Mouse (Mus musculus) neural tube, embryonic 11.5 days (tissue): ENCODE data around the gene Laptm5. TPM values are rescaled to one million over a fixed set of nuclear protein-coding genes. Genes with fewer than 3 reads are reported as not detected.

ENCODE experiments used
- ATAC-seq: fragments of 200-750 bp; cut with Nextera tagmentation; 2 replicates; pipeline ENCODE4 v1.8.0; 2017; ENCODE audit warnings: moderate number of reproducible peaks, mild to moderate bottlenecking, moderate TSS enrichment, moderate library complexity; ENCODE audit not compliant: insufficient read depth, low FRiP score, low TSS enrichment
- DNase-seq: peaks from one replicate; pipeline ENCODE4 v3.0.0-alpha.2; 2015; ENCODE audit warnings: low spot score
- H3K27ac ChIP-seq: fragments of 300-500 bp; sonication (generic); 2 replicates; pipeline ENCODE4 v1.5.1; 2014; ENCODE audit warnings: low read depth, mild to moderate bottlenecking, low read length
- H3K27me3 ChIP-seq: fragments of 300-500 bp; sonication (generic); 2 replicates; pipeline ENCODE4 v1.6.1; 2014; ENCODE audit warnings: mild to moderate bottlenecking, low read length, mixed read lengths; ENCODE audit not compliant: control insufficient read depth, insufficient read depth
- H3K36me3 ChIP-seq: fragments of 300-500 bp; sonication (generic); 2 replicates; pipeline ENCODE4 v1.6.1; 2014; ENCODE audit warnings: mild to moderate bottlenecking, low read length, moderate library complexity, mixed read lengths; ENCODE audit not compliant: control insufficient read depth, insufficient read depth
- H3K4me1 ChIP-seq: fragments of 300-500 bp; sonication (generic); 2 replicates; pipeline ENCODE4 v1.6.1; 2014; ENCODE audit warnings: low read length, mixed read lengths; ENCODE audit not compliant: control insufficient read depth, insufficient read depth
- H3K4me2 ChIP-seq: fragments of 300-500 bp; sonication (generic); 2 replicates; pipeline ENCODE4 v1.6.1; 2014; ENCODE audit warnings: low read depth, mild to moderate bottlenecking, moderate library complexity
- H3K4me3 ChIP-seq: fragments of 300-500 bp; sonication (generic); 2 replicates; pipeline ENCODE4 v1.5.1; 2014; ENCODE audit warnings: low read depth, low read length
- H3K9ac ChIP-seq: fragments of 300-500 bp; sonication (generic); 2 replicates; pipeline ENCODE4 v1.6.1; 2014; ENCODE audit warnings: mild to moderate bottlenecking, low read length
- H3K9me3 ChIP-seq: fragments of 300-500 bp; sonication (generic); 2 replicates; pipeline ENCODE4 v1.6.1; 2016; ENCODE audit warnings: low read length; ENCODE audit not compliant: control insufficient read depth
- WGBS: fragments of 180-500 bp; shearing (Covaris S2); extraction: QIAGEN DNeasy Blood & Tissue Kit; methylation state at CpG from one replicate; pipeline ENCODE4 v1.1.7; 2014; 5-methylcytosine and 5-hydroxymethylcytosine counted together
- polyA plus RNA-seq: library from polyadenylated mRNA; unstranded; fragments of >200 nt; fragmentation: Nextera tagmentation; extraction: Ambion mirVana; gene quantifications from 2 replicates; pipeline ENCODE4 v1.2.1, GENCODE M21; 2014

Laptm5 gene
- polyA plus RNA-seq, 1 experiment from 2014 or later: 24.8 TPM

GRCm38 (mm10) chr4:130905882-130906281 lies 7.0 kb upstream of the Laptm5 start:
- Histone ChIP-seq H3K27ac (no peak overlapping the region), H3K4me3 (no peak overlapping the region), H3K36me3 (no peaks in the 10 kb centered on the region), H3K27me3 (no peaks in the 10 kb centered on the region), H3K9me3 (no peaks in the 10 kb centered on the region), H3K9ac (no peak overlapping the region), H3K4me2 (no peak overlapping the region), H3K4me1 (peaks cover 8% of the 10 kb centered on the region; the same call in 1 of the 2 replicates)
- DNase-seq: no peak
- ATAC-seq: no peak
- WGBS: 77% methylated on average over 6 of the region's 6 CpGs

- H3K9ac ChIP-seq: no peak overlapping the region
- WGBS: 28% methylated on average over 8 of the region's 8 CpGs
- no peak for ATAC-seq
Observed at GRCm38 (mm10) chr4:130906296-130906695, 6.6 kb upstream of the Laptm5 start.

GRCm38 (mm10) chr4:130907200-130908069 lies 5.5 kb upstream of the Laptm5 start:
- Histone ChIP-seq H3K36me3 (no peaks in the 10 kb centered on the region), H3K4me3 (no peak overlapping the region), H3K27ac (no peak overlapping the region), H3K4me2 (no peak overlapping the region), H3K9ac (no peak overlapping the region), H3K9me3 (no peaks in the 10 kb centered on the region), H3K27me3 (no peaks in the 10 kb centered on the region), H3K4me1 (peaks cover 8% of the 10 kb centered on the region; the same call in 1 of the 2 replicates)
- 89% methylated on average over 19 of the region's 19 CpGs for WGBS
- DNase-seq (no peak), ATAC-seq (no peak)

More at GRCm38 (mm10) chr4:130906296-130906695, 6.6 kb upstream of the Laptm5 start:
- Histone ChIP-seq H3K4me3 (no peak overlapping the region), H3K36me3 (no peaks in the 10 kb centered on the region), H3K27me3 (no peaks in the 10 kb centered on the region), H3K4me2 (no peak overlapping the region), H3K27ac (no peak overlapping the region), H3K9me3 (no peaks in the 10 kb centered on the region), H3K4me1 (peaks cover 8% of the 10 kb centered on the region; the same call in 1 of the 2 replicates)
- DNase-seq: no peak

- Histone ChIP-seq H3K9me3 (no peaks in the 10 kb centered on the region), H3K4me2 (no peak overlapping the region), H3K36me3 (no peaks in the 10 kb centered on the region), H3K4me1 (peaks cover 8% of the 10 kb centered on the region; the same call in 1 of the 2 replicates), H3K27ac (no peak overlapping the region), H3K9ac (no peak overlapping the region), H3K4me3 (no peak overlapping the region), H3K27me3 (no peaks in the 10 kb centered on the region)
- 92% methylated on average over 10 of the region's 10 CpGs for WGBS
- no peak for ATAC-seq
- no peak for DNase-seq
Observed at GRCm38 (mm10) chr4:130908133-130908532, 4.8 kb upstream of the Laptm5 start.

- H3K9ac ChIP-seq: no peak overlapping the region
- peaks cover 7% of the 10 kb centered on the region; the same call in 1 of the 2 replicates for H3K4me1 ChIP-seq
- 57% methylated on average over 17 of the region's 17 CpGs for WGBS
- H3K27me3 ChIP-seq: no peaks in the 10 kb centered on the region
- no peak overlapping the region for H3K4me2 ChIP-seq
- no peaks in the 10 kb centered on the region for H3K9me3 ChIP-seq
- H3K36me3 ChIP-seq: no peaks in the 10 kb centered on the region
- DNase-seq (no peak), ATAC-seq (no peak)
- H3K27ac ChIP-seq: no peak overlapping the region
- H3K4me3 ChIP-seq: no peak overlapping the region
Observed at GRCm38 (mm10) chr4:130909167-130909874, 3.6 kb upstream of the Laptm5 start.

GRCm38 (mm10) chr4:130910666-130911065 lies 2.3 kb upstream of the Laptm5 start:
- no peak overlapping the region for H3K4me3 ChIP-seq
- H3K4me1 ChIP-seq: 0 out of 2 replicates have a peak, but pooled peaks cover 2% of the 10 kb centered on the region
- 55% methylated on average over 7 of the region's 7 CpGs for WGBS
- H3K27me3 ChIP-seq: no peaks in the 10 kb centered on the region
- no peak for ATAC-seq
- H3K4me2 ChIP-seq: no peak overlapping the region
- H3K36me3 ChIP-seq: no peaks in the 10 kb centered on the region
- no peak overlapping the region for H3K27ac ChIP-seq
- no peak overlapping the region for H3K9ac ChIP-seq
- H3K9me3 ChIP-seq: no peaks in the 10 kb centered on the region
- DNase-seq: no peak

GRCm38 (mm10) chr4:130912626-130913025 lies 299 bp upstream of the Laptm5 start:
- no peak for DNase-seq
- Histone ChIP-seq H3K9me3 (no peaks in the 10 kb centered on the region), H3K4me2 (no peak overlapping the region), H3K4me1 (no peaks in the 10 kb centered on the region), H3K27ac (no peak overlapping the region), H3K9ac (no peak overlapping the region), H3K27me3 (no peaks in the 10 kb centered on the region), H3K4me3 (no peak overlapping the region), H3K36me3 (no peaks in the 10 kb centered on the region)
- 83% methylated on average over 3 of the region's 3 CpGs for WGBS
- ATAC-seq: no peak

GRCm38 (mm10) chr4:130913511-130913910 lies 586 bp downstream of the Laptm5 start:
- Histone ChIP-seq H3K27ac (no peak overlapping the region), H3K4me3 (no peak overlapping the region), H3K36me3 (no peaks in the 10 kb centered on the region), H3K9ac (no peak overlapping the region), H3K27me3 (no peaks in the 10 kb centered on the region), H3K4me2 (no peak overlapping the region), H3K4me1 (no peaks in the 10 kb centered on the region), H3K9me3 (no peaks in the 10 kb centered on the region)
- no peak for ATAC-seq
- no peak for DNase-seq
- 71% methylated on average over 3 of the region's 3 CpGs for WGBS
